Mouse (Mus musculus): Measurements from ENCODE around the gene Arfgef3. TPM values are rescaled to one million over a fixed set of nuclear protein-coding genes. Genes with fewer than 3 reads are reported as not detected.

Gene Arfgef3
- polyA plus RNA-seq, 1 experiment from 2014 or later, result 0.62 TPM

DNA sequence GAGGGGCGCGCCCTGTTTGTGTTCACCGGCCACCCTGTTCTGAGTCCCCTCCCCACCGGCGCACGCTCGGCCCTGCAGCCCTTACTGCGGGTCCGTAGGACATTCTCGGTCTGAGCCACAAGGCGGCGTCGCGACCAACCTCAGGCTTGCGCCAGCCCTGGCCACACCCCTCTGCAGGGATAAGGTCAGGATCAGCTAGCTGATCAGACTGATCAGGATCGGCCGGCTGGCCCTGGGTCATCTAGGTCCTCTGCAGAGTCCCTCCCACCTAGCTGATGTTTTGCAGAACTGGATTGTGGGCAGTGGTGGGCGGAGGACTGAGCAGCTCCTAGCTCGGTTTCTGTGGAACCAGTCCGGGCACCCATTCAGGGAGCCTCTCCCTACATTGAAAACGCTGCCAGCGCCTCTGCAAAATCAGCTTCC lies 197.9 kb downstream of the Arfgef3 start, which contains the start of gene Hebp2:
Hebp2 (minus strand) TSS at position 264 of the 423 bp plus-strand sequence.
- Histone ChIP-seq H3K4me1 (peaks cover 24% of the 10 kb centered on the region), H3K9me3 (no peaks in the 10 kb centered on the region), H3K4me3 (peak within 1 kb of the TSS; percentile 66), H3K27me3 (ENCODE audit: poor library complexity, severe bottlenecking) (peaks cover 21% of the 10 kb centered on the region), H3K27ac (peak within 1 kb of the TSS; percentile 85), H3K36me3 (replicated peaks) (no peaks in the 10 kb centered on the region)
- WGBS, result under 1% methylated on average over 22 of the region's 22 CpGs
- DNase-seq (ENCODE audit: extremely low spot score, low spot score), result peak; percentile 88

DNA sequence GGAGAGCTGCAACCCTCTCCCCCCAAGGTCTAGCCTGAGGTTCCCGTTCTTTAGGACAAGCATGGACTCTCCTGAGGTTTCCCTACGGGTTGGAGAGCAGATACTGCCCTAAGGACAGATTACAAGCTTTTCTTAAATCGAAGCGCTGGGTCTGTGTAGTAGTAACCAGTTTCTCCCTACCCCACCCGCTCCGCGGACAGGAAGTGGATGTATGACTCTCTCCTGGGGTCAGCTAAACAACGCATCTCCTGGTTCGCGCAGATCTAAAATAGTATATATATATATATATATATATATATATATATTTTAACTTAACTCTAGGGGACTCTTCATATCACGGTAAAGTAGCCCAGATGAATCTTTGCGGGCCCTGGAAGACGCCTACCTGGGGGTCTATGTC lies 198.4 kb downstream of the Arfgef3 start:
- H3K4me1 ChIP-seq, result peaks cover 24% of the 10 kb centered on the region
- H3K9me3 ChIP-seq, result no peaks in the 10 kb centered on the region
- H3K36me3 ChIP-seq (replicated peaks), result no peaks in the 10 kb centered on the region
- DNase-seq (ENCODE audit: extremely low spot score, low spot score), result no peak
- 12% methylated on average over 13 of the region's 13 CpGs for WGBS
- peak overlapping the region; percentile 85 for H3K27ac ChIP-seq
- H3K27me3 ChIP-seq (ENCODE audit: poor library complexity, severe bottlenecking), result peaks cover 18% of the 10 kb centered on the region
- H3K4me3 ChIP-seq, result peak overlapping the region; percentile 66

DNA sequence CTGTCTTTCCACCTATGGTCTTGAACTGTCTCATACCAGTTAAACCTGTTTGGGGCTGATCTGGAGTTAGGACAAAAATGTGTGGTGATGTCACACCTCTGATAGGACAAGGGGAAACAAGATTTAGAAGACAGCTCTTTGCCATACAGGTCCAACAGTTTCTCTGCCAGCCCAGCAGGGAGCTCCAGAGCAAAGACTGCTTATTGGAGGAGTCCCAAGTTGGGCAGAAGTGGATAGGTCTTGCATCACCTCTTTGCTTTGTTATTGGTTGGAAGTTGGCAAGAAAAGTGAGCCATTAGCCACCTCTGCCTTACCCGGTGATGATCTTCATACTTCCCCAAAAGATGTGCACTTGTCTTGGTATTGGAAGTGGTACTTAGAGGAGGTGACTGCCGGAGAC lies 206.9 kb downstream of the Arfgef3 start:
- WGBS, result 87% methylated on average over 2 of the region's 2 CpGs
- Histone ChIP-seq H3K27ac (no peak overlapping the region), H3K27me3 (ENCODE audit: poor library complexity, severe bottlenecking) (no peaks in the 10 kb centered on the region), H3K4me1 (no peaks in the 10 kb centered on the region), H3K36me3 (replicated peaks) (peaks cover 34% of the 10 kb centered on the region), H3K4me3 (no peak overlapping the region), H3K9me3 (no peaks in the 10 kb centered on the region)
- DNase-seq (ENCODE audit: extremely low spot score, low spot score), result no peak

DNA sequence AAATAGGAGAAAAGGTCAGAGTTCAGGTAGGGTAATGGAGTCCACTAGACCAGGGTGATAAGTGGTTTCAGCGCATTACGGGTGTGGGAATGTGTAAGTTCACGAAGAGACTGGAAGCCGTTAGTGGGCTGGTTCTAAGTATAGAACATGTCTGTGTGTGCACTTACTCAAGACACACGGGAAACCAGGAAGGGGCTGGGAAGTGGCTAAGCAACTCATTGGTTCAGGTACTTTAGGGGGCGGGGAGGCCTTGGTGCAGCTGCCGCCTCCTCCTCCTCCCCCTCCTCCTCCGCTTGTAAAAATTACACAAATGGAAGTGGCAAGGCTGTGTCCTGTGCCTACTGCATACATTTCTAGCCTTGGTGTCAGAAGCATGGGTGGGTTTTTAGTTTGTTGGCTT lies 211.5 kb downstream of the Arfgef3 start:
- DNase-seq (ENCODE audit: extremely low spot score, low spot score), result no peak
- 72% methylated on average over 8 of the region's 8 CpGs for WGBS
- Histone ChIP-seq H3K36me3 (replicated peaks) (peaks cover 52% of the 10 kb centered on the region), H3K4me3 (no peak overlapping the region), H3K9me3 (no peaks in the 10 kb centered on the region), H3K4me1 (peaks cover 1% of the 10 kb centered on the region), H3K27me3 (ENCODE audit: poor library complexity, severe bottlenecking) (no peaks in the 10 kb centered on the region), H3K27ac (no peak overlapping the region)

Other genes with a start within 250 kb of the Arfgef3 start
- 14.9 and 15.7 TPM in 2 replicates for gene Hebp2, start 197.9 kb downstream of the Arfgef3 start, polyA plus RNA-seq (2016; fragmentation: Nextera tagmentation; extraction: Ambion mirVana)
- not detected in 2 replicates for gene Gm4922, start 42.8 kb upstream of the Arfgef3 start, polyA plus RNA-seq (2016; fragmentation: Nextera tagmentation; extraction: Ambion mirVana)
- gene Perp, start 101.1 kb upstream of the Arfgef3 start, polyA plus RNA-seq (2016; fragmentation: Nextera tagmentation; extraction: Ambion mirVana), result 12.1 and 13.2 TPM in 2 replicates